Mouse (Mus musculus) small intestine, adult 2 months (tissue): ENCODE results near the gene Mfap3. TPM values are rescaled to one million over a fixed set of nuclear protein-coding genes. Genes with fewer than 3 reads are reported as not detected.

Source experiments
- H3K27ac ChIP-seq: fragments of 200-500 bp; 2 replicates; pipeline ENCODE4 v1.5.1; 2012; ENCODE audit warnings: low read depth, low read length, control low read depth, inconsistent platforms; ENCODE audit not compliant: insufficient read depth
- H3K27me3 ChIP-seq: fragments of 200-500 bp; 2 replicates; pipeline ENCODE4 v1.6.1; 2012; ENCODE audit warnings: mild to moderate bottlenecking, moderate library complexity, low read length, inconsistent platforms; ENCODE audit not compliant: control insufficient read depth, insufficient read depth
- H3K36me3 ChIP-seq: fragments of 200-500 bp; 2 replicates; pipeline ENCODE4 v1.6.1; 2012; ENCODE audit warnings: mild to moderate bottlenecking, low read length, control low read depth, inconsistent platforms; ENCODE audit not compliant: control insufficient read depth, insufficient read depth
- H3K4me1 ChIP-seq: fragments of 200-500 bp; 2 replicates; pipeline ENCODE4 v1.6.1; 2012; ENCODE audit warnings: low read length, inconsistent platforms, mixed read lengths; ENCODE audit not compliant: control insufficient read depth, insufficient read depth, insufficient read length
- H3K4me3 ChIP-seq: fragments of 200-500 bp; 2 replicates; pipeline ENCODE4 v1.5.1; 2012; ENCODE audit warnings: low read depth, mild to moderate bottlenecking, control low read depth, inconsistent platforms, low read length, moderate library complexity
- CTCF ChIP-seq: fragments of 200-500 bp; IDR thresholded peaks from 2 replicates; pipeline ENCODE4 v1.5.1; 2012; ENCODE audit warnings: low read depth, mild to moderate bottlenecking, control low read depth, inconsistent platforms, low read length, moderate library complexity, mixed read lengths; ENCODE audit not compliant: insufficient replicate concordance, insufficient read length; ENCODE audit errors: extremely low read depth
- POLR2A ChIP-seq: fragments of 200-500 bp; IDR thresholded peaks from 2 replicates; pipeline ENCODE4 v1.6.1; 2012; ENCODE audit warnings: low read depth, mild to moderate bottlenecking, control low read depth, inconsistent platforms, low read length, moderate library complexity
- WGBS: fragments of 180-500 bp; shearing (Covaris S2); methylation state at CpG from one replicate; pipeline ENCODE4 v1.1.7; 2018; 5-methylcytosine and 5-hydroxymethylcytosine counted together
- polyA plus RNA-seq: library from polyadenylated mRNA; depleted of rRNA; stranded (reverse); fragments of >200 nt; gene quantifications from 2 replicates; pipeline ENCODE4 v1.2.3, GENCODE M21; 2012; rRNA removed

Mfap3 gene
- polyA plus RNA-seq, 1 experiment, result 6.9 TPM

GRCm38 (mm10) chr11:57566091-57567035 lies 47.9 kb downstream of the Mfap3 start:
- no peak overlapping the region for H3K27ac ChIP-seq
- H3K4me1 ChIP-seq, result no peaks in the 10 kb centered on the region
- TF ChIP-seq POLR2A, result no peak
- no peak for TF ChIP-seq CTCF
- 70% methylated on average over 18 of the region's 18 CpGs for WGBS
- no peak overlapping the region for H3K4me3 ChIP-seq
- H3K27me3 ChIP-seq, result no peaks in the 10 kb centered on the region
- H3K36me3 ChIP-seq, result no peaks in the 10 kb centered on the region

GRCm38 (mm10) chr11:57568950-57569490 lies 50.6 kb downstream of the Mfap3 start:
- Histone ChIP-seq H3K27ac (no peak overlapping the region), H3K36me3 (no peaks in the 10 kb centered on the region), H3K4me3 (no peak overlapping the region), H3K4me1 (peaks cover 5% of the 10 kb centered on the region; the same call in 1 of the 2 replicates), H3K27me3 (no peaks in the 10 kb centered on the region)
- WGBS, result 84% methylated on average over 2 of the region's 2 CpGs
- TF ChIP-seq CTCF (no peak), POLR2A (no peak)

GRCm38 (mm10) chr11:57571035-57571434 lies 52.6 kb downstream of the Mfap3 start:
- no peak overlapping the region for H3K27ac ChIP-seq
- no peak overlapping the region for H3K4me3 ChIP-seq
- H3K27me3 ChIP-seq, result no peaks in the 10 kb centered on the region
- H3K36me3 ChIP-seq, result no peaks in the 10 kb centered on the region
- TF ChIP-seq POLR2A (no peak), CTCF (no peak)
- peaks cover 7% of the 10 kb centered on the region for H3K4me1 ChIP-seq
- WGBS, result 80% methylated on average over 3 of the region's 3 CpGs

- H3K27ac ChIP-seq, result no peak overlapping the region
- 16% methylated on average over 14 of the region's 14 CpGs for WGBS
- no peaks in the 10 kb centered on the region for H3K27me3 ChIP-seq
- peaks cover 7% of the 10 kb centered on the region for H3K4me1 ChIP-seq
- no peaks in the 10 kb centered on the region for H3K36me3 ChIP-seq
- no peak for TF ChIP-seq CTCF
- TF ChIP-seq POLR2A, result no peak
- peak overlapping the region; percentile 21 for H3K4me3 ChIP-seq
Observed at GRCm38 (mm10) chr11:57573686-57574274, 55.3 kb downstream of the Mfap3 start.

- H3K27me3 ChIP-seq, result no peaks in the 10 kb centered on the region
- TF ChIP-seq POLR2A (no peak), CTCF (no peak)
- H3K27ac ChIP-seq, result no peak overlapping the region
- WGBS, result 74% methylated on average over 6 of the region's 6 CpGs
- H3K4me1 ChIP-seq, result peaks cover 7% of the 10 kb centered on the region
- no peaks in the 10 kb centered on the region for H3K36me3 ChIP-seq
- no peak overlapping the region for H3K4me3 ChIP-seq
Observed at GRCm38 (mm10) chr11:57576871-57577515, 58.5 kb downstream of the Mfap3 start.

- Histone ChIP-seq H3K4me1 (no peaks in the 10 kb centered on the region), H3K27ac (no peak overlapping the region), H3K27me3 (no peaks in the 10 kb centered on the region), H3K4me3 (no peak overlapping the region), H3K36me3 (no peaks in the 10 kb centered on the region)
- no peak for TF ChIP-seq CTCF
- no peak for TF ChIP-seq POLR2A
- WGBS, result 62% methylated on average over 10 of the region's 10 CpGs
Observed at GRCm38 (mm10) chr11:57582818-57583635, 64.6 kb downstream of the Mfap3 start.

Other genes starting within 250 kb of the Mfap3 start
- 14.8 and 31.3 TPM in 2 replicates for gene Fam114a2, start within 50 bp of the Mfap3 start, polyA plus RNA-seq
- gene Galnt10, start 126.8 kb downstream of the Mfap3 start, polyA plus RNA-seq, result 21.6 and 37.0 TPM in 2 replicates